ENCODE assay signal across 8 mouse cellular contexts in the genomic region with DNA sequence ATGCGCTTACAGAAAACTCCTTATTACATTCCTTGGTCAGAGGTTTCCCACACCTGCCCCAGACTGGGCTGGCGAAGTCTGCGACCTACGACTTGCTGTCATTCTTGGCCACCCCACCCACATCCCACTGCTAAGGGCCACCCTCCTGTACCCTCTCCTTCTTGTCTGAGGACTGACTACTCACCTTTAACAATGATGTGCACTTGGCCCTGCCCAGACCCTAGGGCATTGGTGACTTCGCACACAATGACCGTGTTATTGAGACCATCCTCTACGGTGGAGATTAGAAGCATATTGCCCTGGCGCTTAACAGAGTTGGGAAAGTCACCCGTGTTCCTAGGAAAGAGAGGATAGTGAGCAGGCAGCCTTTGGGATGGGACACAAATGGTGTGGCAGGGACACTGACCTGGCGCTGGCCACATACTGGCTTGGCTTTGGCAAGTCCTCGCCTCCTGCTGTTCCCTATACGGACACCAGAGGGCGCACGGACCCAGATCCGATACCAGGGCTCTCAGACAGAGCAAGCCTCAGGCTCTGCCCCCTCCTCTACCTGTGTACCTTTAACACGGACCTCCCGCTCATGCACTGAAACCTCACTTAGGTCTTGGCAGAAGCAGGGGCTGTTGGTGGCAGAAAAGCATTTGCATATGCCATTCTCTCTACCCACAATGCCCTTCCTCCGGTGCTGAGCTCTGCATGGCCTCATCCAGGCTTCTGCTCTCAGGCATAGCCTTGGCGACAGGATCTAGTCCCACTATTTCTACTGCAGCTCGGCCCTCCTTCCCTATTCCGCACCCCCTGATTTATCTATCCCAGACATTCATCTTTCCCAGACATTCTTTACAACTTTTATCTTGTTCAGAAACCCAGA. TPM values are rescaled to one million over a fixed set of nuclear protein-coding genes. Genes with fewer than 3 reads are reported as not detected.
DNase-seq lines count a peak whose midpoint lies in the region; ATAC-seq lines count a peak whose summit lies in the region.

No protein-coding gene starts in this region.

- no peak for ATAC-seq in heart, embryonic 12.5 days (ENCODE audit: insufficient number of reproducible peaks, low FRiP score)
- 0 out of 2 replicates have a peak, but pooled peaks have one; percentile 39 for ATAC-seq in limb, embryonic 12.5 days (ENCODE audit: insufficient number of reproducible peaks, insufficient read depth, low FRiP score, low TSS enrichment, low read depth)
- peak; percentile 83 for ATAC-seq in midbrain, embryonic 16.5 days

- no peaks in the 10 kb centered on the region for H3K27me3 ChIP-seq in heart, embryonic 12.5 days (replicated peaks)
- no peaks in the 10 kb centered on the region for H3K27me3 ChIP-seq in limb, embryonic 12.5 days
- no peaks in the 10 kb centered on the region for H3K27me3 ChIP-seq in midbrain, embryonic 16.5 days (ENCODE audit: control insufficient read depth, insufficient read depth, low read depth, low read length)

- peaks cover 84% of the 10 kb centered on the region for H3K36me3 ChIP-seq in heart, embryonic 12.5 days
- H3K36me3 ChIP-seq in limb, embryonic 12.5 days, result peaks cover 34% of the 10 kb centered on the region
- peaks cover 18% of the 10 kb centered on the region for H3K36me3 ChIP-seq in midbrain, embryonic 16.5 days (ENCODE audit: control insufficient read depth, insufficient read depth, low read length)

- no peaks in the 10 kb centered on the region for H3K4me1 ChIP-seq in heart, embryonic 12.5 days (replicated peaks)
- no peaks in the 10 kb centered on the region for H3K4me1 ChIP-seq in limb, embryonic 12.5 days (replicated peaks)
- no peaks in the 10 kb centered on the region for H3K4me1 ChIP-seq in midbrain, embryonic 16.5 days (ENCODE audit: control insufficient read depth, insufficient read depth, low read length)

- no peak overlapping the region for H3K27ac ChIP-seq in heart, embryonic 12.5 days (ENCODE audit: poor library complexity, severe bottlenecking)
- H3K27ac ChIP-seq in limb, embryonic 12.5 days, result no peak overlapping the region
- H3K27ac ChIP-seq in midbrain, embryonic 16.5 days (ENCODE audit: low read length), result no peak overlapping the region

- WGBS in heart, embryonic 12.5 days, result 47% methylated on average over 21 of the region's 21 CpGs
- WGBS in limb, embryonic 12.5 days, result 51% methylated on average over 21 of the region's 21 CpGs
- WGBS in midbrain, embryonic 16.5 days, result 52% methylated on average over 21 of the region's 21 CpGs

- no peak overlapping the region for H3K4me2 ChIP-seq in heart, embryonic 12.5 days
- no peak overlapping the region for H3K4me2 ChIP-seq in limb, embryonic 12.5 days
- no peak overlapping the region for H3K4me2 ChIP-seq in midbrain, embryonic 16.5 days (ENCODE audit: low read length)

- H3K9me3 ChIP-seq in heart, embryonic 12.5 days (replicated peaks), result 0 out of 2 replicates have a peak, but pooled peaks cover 2% of the 10 kb centered on the region
- H3K9me3 ChIP-seq in limb, embryonic 12.5 days, result peaks cover 11% of the 10 kb centered on the region
- H3K9me3 ChIP-seq in midbrain, embryonic 16.5 days (replicated peaks; ENCODE audit: control insufficient read depth, low read length, poor library complexity, severe bottlenecking), result peaks cover 6% of the 10 kb centered on the region

- H3K9ac ChIP-seq in heart, embryonic 12.5 days, result no peak overlapping the region
- no peak overlapping the region for H3K9ac ChIP-seq in limb, embryonic 12.5 days (replicated peaks)
- H3K9ac ChIP-seq in midbrain, embryonic 16.5 days (ENCODE audit: low read depth, low read length), result no peak overlapping the region

- no peak overlapping the region for H3K4me3 ChIP-seq in heart, embryonic 12.5 days
- no peak overlapping the region for H3K4me3 ChIP-seq in limb, embryonic 12.5 days (replicated peaks)
- no peak overlapping the region for H3K4me3 ChIP-seq in midbrain, embryonic 16.5 days (ENCODE audit: low read depth, low read length)

- peak; percentile 97 for DNase-seq in heart, adult 11 months
- peak; percentile 54 for DNase-seq in embryo, embryonic 11.5 days (ENCODE audit: low read depth, low spot score)
- DNase-seq in heart, adult 18-20 months, result peak; percentile 80 to 92
- DNase-seq in kidney, adult 18-20 months, result peak; percentile 89
- peak; percentile 65 to 82 for DNase-seq in spleen, postnatal 10 days (ENCODE audit: low spot score in 2 of 2)

RNA-seq across cellular contexts. Expression of gene Pvr, which starts 10.3 kb away (rescaled TPM):
- 15.7 and 16.0 TPM in 2 replicates for polyA plus RNA-seq in heart, embryonic 12.5 days (2016; fragmentation: Nextera tagmentation; extraction: Ambion mirVana)
- total RNA-seq in heart, adult 18-20 months (2021), result 10 to 100 TPM; 18.5 to 19.5 TPM
- 7.5 and 8.1 TPM in 2 replicates for polyA plus RNA-seq in limb, embryonic 12.5 days (2016; fragmentation: Nextera tagmentation; extraction: Ambion mirVana)
- 9.3 and 11.5 TPM in 2 replicates for polyA plus RNA-seq in midbrain, embryonic 16.5 days (2015; fragmentation: Nextera tagmentation; extraction: Ambion mirVana)

RNA-seq across cellular contexts. Expression of gene Ceacam19, which starts 22.9 kb away (rescaled TPM):
- not detected in 2 replicates for polyA plus RNA-seq in heart, embryonic 12.5 days (2016; fragmentation: Nextera tagmentation; extraction: Ambion mirVana)
- total RNA-seq in heart, adult 18-20 months (2021), result not detected
- not detected in 2 replicates for polyA plus RNA-seq in limb, embryonic 12.5 days (2016; fragmentation: Nextera tagmentation; extraction: Ambion mirVana)
- polyA plus RNA-seq in midbrain, embryonic 16.5 days (2015; fragmentation: Nextera tagmentation; extraction: Ambion mirVana), result not detected in 2 replicates

RNA-seq across cellular contexts. Expression of gene Igsf23, which starts 39.9 kb away (rescaled TPM):
- 1.0 and 1.2 TPM in 2 replicates for polyA plus RNA-seq in heart, embryonic 12.5 days (2016; fragmentation: Nextera tagmentation; extraction: Ambion mirVana)
- total RNA-seq in heart, adult 18-20 months (2021), result 1 to 10 TPM; 1.1 to 2.2 TPM
- 0.14 TPM in 1 of 2 replicates, not detected in the other for polyA plus RNA-seq in limb, embryonic 12.5 days (2016; fragmentation: Nextera tagmentation; extraction: Ambion mirVana)
- polyA plus RNA-seq in midbrain, embryonic 16.5 days (2015; fragmentation: Nextera tagmentation; extraction: Ambion mirVana), result not detected in 2 replicates

RNA-seq across cellular contexts. Expression of gene Ceacam16, which starts 49.6 kb away (rescaled TPM):
- polyA plus RNA-seq in heart, embryonic 12.5 days (2016; fragmentation: Nextera tagmentation; extraction: Ambion mirVana), result not detected in 2 replicates
- not detected for total RNA-seq in heart, adult 18-20 months (2021)
- polyA plus RNA-seq in limb, embryonic 12.5 days (2016; fragmentation: Nextera tagmentation; extraction: Ambion mirVana), result not detected in 2 replicates
- polyA plus RNA-seq in midbrain, embryonic 16.5 days (2015; fragmentation: Nextera tagmentation; extraction: Ambion mirVana), result 1.6 and 1.8 TPM in 2 replicates

RNA-seq across cellular contexts. Expression of gene Ceacam20, which starts 54.6 kb away (rescaled TPM):
- 0.42 TPM in 1 of 2 replicates, not detected in the other for polyA plus RNA-seq in heart, embryonic 12.5 days (2016; fragmentation: Nextera tagmentation; extraction: Ambion mirVana)
- not detected for total RNA-seq in heart, adult 18-20 months (2021)
- polyA plus RNA-seq in limb, embryonic 12.5 days (2016; fragmentation: Nextera tagmentation; extraction: Ambion mirVana), result not detected in 2 replicates
- not detected in 2 replicates for polyA plus RNA-seq in midbrain, embryonic 16.5 days (2015; fragmentation: Nextera tagmentation; extraction: Ambion mirVana)
